Mouse (Mus musculus) lung, adult 2 months (tissue): Measurements from ENCODE around the gene Ttll11.

ENCODE experiments used
- CTCF ChIP-seq: fragments of 200-500 bp; IDR thresholded peaks from 2 replicates; pipeline ENCODE4 v1.5.1; 2011; ENCODE audit warnings: mild to moderate bottlenecking, low read length, control low read depth; ENCODE audit not compliant: insufficient read depth
- POLR2A ChIP-seq: fragments of 200-500 bp; IDR thresholded peaks from 2 replicates; pipeline ENCODE4 v1.6.1; 2011; ENCODE audit warnings: low read depth, mild to moderate bottlenecking, control low read depth, low read length, borderline replicate concordance; ENCODE audit errors: extremely low read depth

GRCm38 (mm10) chr2:35957471-35958140, 22.1 kb downstream of the Ttll11 start:
- TF ChIP-seq CTCF (no peak), POLR2A (no peak)
